Mouse (Mus musculus): ENCODE results near the gene Znhit1.

DNA sequence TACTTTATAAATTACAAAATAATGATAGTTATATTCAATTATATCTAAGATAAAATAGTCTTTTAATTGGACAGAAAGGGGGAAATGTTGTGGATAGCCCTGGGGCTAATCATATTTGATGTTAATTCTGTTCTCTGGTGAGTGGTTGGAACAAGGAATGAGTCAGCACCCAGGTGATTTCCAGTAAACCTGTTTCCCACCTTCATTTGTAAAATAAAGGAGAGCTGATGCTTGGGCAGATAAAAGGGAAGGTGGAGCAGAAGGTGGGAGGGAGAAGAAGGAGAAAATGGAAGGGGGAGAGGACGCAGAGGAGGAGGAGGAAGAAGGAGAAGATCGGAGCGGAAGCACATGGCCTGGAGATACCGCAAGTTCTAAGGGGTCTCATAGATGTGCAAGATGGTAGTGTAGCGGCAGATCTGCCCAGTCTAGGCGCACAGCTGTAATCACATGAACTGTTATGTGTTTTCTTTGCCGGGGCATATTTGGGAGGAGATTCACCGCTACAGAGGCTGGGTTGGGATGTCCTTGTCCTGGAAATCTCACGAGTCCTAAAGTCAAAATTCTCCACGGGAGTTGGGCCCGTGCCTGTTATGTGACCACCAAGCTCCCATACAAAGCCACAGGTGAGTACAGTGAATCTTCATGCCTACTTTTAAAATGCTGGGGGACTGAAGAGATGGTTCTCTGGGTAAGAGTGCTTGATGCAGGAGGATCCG, 46.8 kb downstream of the Znhit1 start:
- no peak for TF ChIP-seq CTCF (IDR thresholded peaks at IDR 0.05; ENCODE audit: low read depth)
- no peak for TF ChIP-seq EP300 (IDR thresholded peaks at IDR 0.05; ENCODE audit: low read depth)

Measured in heart, postnatal 0 days (tissue).